Mouse (Mus musculus) megakaryocyte, embryonic 14.5 days (primary cell): Measurements from ENCODE around the gene Gm9999.

ENCODE experiments used
- FLI1 ChIP-seq: IDR thresholded peaks from 2 replicates; pipeline ENCODE4 v1.6.1; 2012; ENCODE audit warnings: low read length, inconsistent platforms, mixed read lengths
- GATA1 ChIP-seq: IDR thresholded peaks from 3 replicates; pipeline ENCODE4 v1.6.1; 2012; ENCODE audit warnings: mixed read lengths, low read length, inconsistent platforms, borderline replicate concordance

GRCm38 (mm10) chr7:46964070-46964469 is 19.3 kb upstream of the Gm9999 start:
- TF ChIP-seq GATA1 (no peak), FLI1 (no peak)
